Mouse (Mus musculus): ENCODE measurements around the gene Cpsf2.
"Not testable (repeated sequence)": the region's sequence is repeated elsewhere in the genome, so short reads cannot be mapped to it uniquely, and the experiment has no call there.

GRCm38 (mm10) chr12:101958960-101959780 is 16.6 kb upstream of the Cpsf2 start:
- not testable (repeated sequence) for TF ChIP-seq MAFK (IDR thresholded peaks at IDR 0.05; ENCODE audit: insufficient replicate concordance, low read length); CTCF (conservative IDR thresholded peaks at IDR 0.05 in 1 of 2, IDR thresholded peaks at IDR 0.05 in 1 of 2; ENCODE audit: low read depth in 2 of 2, low read length in 2 of 2); RAD21 (IDR thresholded peaks at IDR 0.05; ENCODE audit: low read depth, low read length); KAT2A (IDR thresholded peaks at IDR 0.05; ENCODE audit: insufficient replicate concordance, low read length); POLR2A (IDR thresholded peaks at IDR 0.05; ENCODE audit: low read depth, low read length); ZKSCAN1 (IDR thresholded peaks at IDR 0.05; ENCODE audit: borderline replicate concordance, low read depth, low read length)
- TF ChIP-seq EP300 (IDR thresholded peaks at IDR 0.05; ENCODE audit: low read length), result peak; percentile 65
- TF ChIP-seq MYC (IDR thresholded peaks at IDR 0.05; ENCODE audit: low read depth, low read length), result 0 out of 2 replicates have a peak, but pooled peaks have one; percentile 15
- TF ChIP-seq NELFE (IDR thresholded peaks at IDR 0.05; ENCODE audit: low read depth, low read length), result 0 out of 2 replicates have a peak, but pooled peaks have one; percentile 50
